Mouse (Mus musculus) stomach, embryonic 16.5 days (tissue): Measurements from ENCODE around the gene Hypk. TPM values are rescaled to one million over a fixed set of nuclear protein-coding genes. Genes with fewer than 3 reads are reported as not detected.

Experiments used
- ATAC-seq: fragments of 200-750 bp; cut with Nextera tagmentation; 2 replicates; pipeline ENCODE4 v1.8.0; 2017; ENCODE audit warnings: moderate number of reproducible peaks, moderate TSS enrichment; ENCODE audit not compliant: insufficient read depth, low FRiP score
- H3K27ac ChIP-seq: fragments of 300-500 bp; sonication (generic); 2 replicates; pipeline ENCODE4 v1.5.1; 2014; ENCODE audit warnings: low read length
- H3K27me3 ChIP-seq: fragments of 300-500 bp; sonication (generic); 2 replicates; pipeline ENCODE4 v1.6.1; 2014; ENCODE audit warnings: low read length, control low read depth, mixed read lengths; ENCODE audit not compliant: control insufficient read depth, insufficient read depth
- H3K36me3 ChIP-seq: fragments of 300-500 bp; sonication (generic); 2 replicates; pipeline ENCODE4 v1.6.1; 2014; ENCODE audit warnings: low read length; ENCODE audit not compliant: control insufficient read depth, insufficient read depth
- H3K4me1 ChIP-seq: fragments of 300-500 bp; sonication (generic); 2 replicates; pipeline ENCODE4 v1.6.1; 2014; ENCODE audit warnings: low read length, control low read depth, mixed read lengths; ENCODE audit not compliant: control insufficient read depth, insufficient read depth
- H3K4me2 ChIP-seq: fragments of 300-500 bp; sonication (generic); 2 replicates; pipeline ENCODE4 v1.6.1; 2014; ENCODE audit warnings: low read depth, low read length, mixed read lengths
- H3K4me3 ChIP-seq: fragments of 300-500 bp; sonication (generic); replicated peaks from 2 replicates; pipeline ENCODE4 v1.5.1; 2014; ENCODE audit warnings: mild to moderate bottlenecking, low read length
- H3K9ac ChIP-seq: fragments of 300-500 bp; sonication (generic); 2 replicates; pipeline ENCODE4 v1.6.1; 2014; ENCODE audit warnings: low read length
- H3K9me3 ChIP-seq: fragments of 300-500 bp; sonication (generic); replicated peaks from 2 replicates; pipeline ENCODE4 v1.6.1; 2016; ENCODE audit warnings: low read length, control low read depth; ENCODE audit not compliant: control insufficient read depth
- WGBS: fragments of 180-500 bp; shearing (Covaris S2); extraction: QIAGEN DNeasy Blood & Tissue Kit; methylation state at CpG from one replicate; pipeline ENCODE4 v1.1.7; 2014; 5-methylcytosine and 5-hydroxymethylcytosine counted together
- polyA plus RNA-seq: library from polyadenylated mRNA; unstranded; fragments of >200 nt; fragmentation: Nextera tagmentation; extraction: Ambion mirVana; gene quantifications from 2 replicates; pipeline ENCODE4 v1.2.1, GENCODE M21; 2015

Hypk gene
- 86.0 and 107 TPM in 2 replicates for polyA plus RNA-seq

DNA sequence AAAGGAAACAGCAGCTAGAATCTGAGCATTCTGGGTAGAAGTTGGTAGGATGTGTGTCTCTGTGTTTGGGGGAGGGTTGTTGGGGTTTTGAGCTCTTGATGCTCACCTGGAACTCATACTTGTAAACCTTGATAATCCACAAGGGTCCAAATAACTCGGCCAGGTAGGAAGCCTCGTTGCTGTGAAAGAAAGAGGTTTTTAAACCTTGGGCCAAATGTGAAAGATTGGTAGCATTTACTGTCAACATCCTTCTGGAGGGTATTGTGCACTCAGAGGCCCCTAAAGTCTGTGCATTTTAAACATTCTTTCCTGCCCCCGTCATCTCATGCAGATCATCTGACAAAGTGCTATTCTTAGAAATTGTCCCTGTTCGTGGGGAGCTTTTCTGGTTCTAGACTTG, at the start of gene Hypk:
Gene Hypk (plus strand): TSS at position 301 of the 400 bp plus-strand sequence.
- no peak within 1 kb of the TSS for H3K4me3 ChIP-seq
- H3K4me1 ChIP-seq: peaks cover 32% of the 10 kb centered on the region
- H3K4me2 ChIP-seq: no peak within 1 kb of the TSS
- H3K27ac ChIP-seq: no peak within 1 kb of the TSS
- no peak for ATAC-seq
- no peaks in the 10 kb centered on the region for H3K9me3 ChIP-seq
- 65% methylated on average over 4 of the region's 4 CpGs for WGBS
- H3K9ac ChIP-seq: 0 out of 2 replicates have a peak within 1 kb of the TSS, but pooled peaks have one; percentile 22
- no peaks in the 10 kb centered on the region for H3K36me3 ChIP-seq
- H3K27me3 ChIP-seq: no peaks in the 10 kb centered on the region

DNA sequence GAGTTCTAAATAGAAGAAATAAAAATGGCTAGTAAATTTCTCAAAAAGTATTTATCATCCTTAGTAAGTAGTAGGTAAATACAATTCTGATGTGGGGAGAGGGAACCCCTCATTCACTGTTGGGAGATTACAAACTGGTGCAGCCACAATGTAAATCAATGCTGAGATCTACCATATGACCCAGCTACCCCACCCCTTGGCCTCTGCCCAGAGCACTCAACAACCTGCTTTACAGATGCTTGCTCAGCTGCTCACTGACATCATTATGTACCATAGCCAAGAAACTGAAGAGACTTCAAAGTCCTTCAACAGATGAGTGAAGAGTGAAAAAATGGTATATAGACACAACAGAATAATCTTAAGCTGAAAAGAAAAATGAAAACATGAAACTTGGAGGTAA, 49.8 kb upstream of the Hypk start:
- H3K4me1 ChIP-seq: no peaks in the 10 kb centered on the region
- H3K27ac ChIP-seq: no peak overlapping the region
- H3K4me3 ChIP-seq: no peak overlapping the region
- H3K27me3 ChIP-seq: no peaks in the 10 kb centered on the region
- H3K4me2 ChIP-seq: no peak overlapping the region
- no peaks in the 10 kb centered on the region for H3K36me3 ChIP-seq
- no peak overlapping the region for H3K9ac ChIP-seq
- ATAC-seq: no peak
- no peaks in the 10 kb centered on the region for H3K9me3 ChIP-seq

DNA sequence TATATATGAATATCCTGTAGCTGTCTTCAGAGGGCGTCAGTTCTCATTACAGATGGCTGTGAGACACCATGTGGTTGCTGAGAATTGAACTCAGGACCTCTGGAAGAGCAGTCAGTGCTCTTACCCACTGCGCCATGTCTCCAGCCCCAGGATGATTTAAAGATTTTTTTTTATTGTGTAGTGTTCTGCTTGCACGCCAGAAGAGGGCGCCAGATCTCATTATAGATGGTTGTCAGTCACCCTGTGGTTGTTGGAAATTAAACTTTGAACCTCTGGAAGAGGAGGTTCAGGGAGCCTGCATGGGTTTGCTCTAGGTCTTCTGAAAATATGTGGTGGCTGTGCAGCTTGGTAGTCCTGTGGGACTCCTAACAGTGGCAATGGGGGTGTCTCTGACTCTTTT, 44.9 kb upstream of the Hypk start:
- WGBS: 37% methylated on average over 4 of the region's 4 CpGs
- no peak overlapping the region for H3K4me3 ChIP-seq

DNA sequence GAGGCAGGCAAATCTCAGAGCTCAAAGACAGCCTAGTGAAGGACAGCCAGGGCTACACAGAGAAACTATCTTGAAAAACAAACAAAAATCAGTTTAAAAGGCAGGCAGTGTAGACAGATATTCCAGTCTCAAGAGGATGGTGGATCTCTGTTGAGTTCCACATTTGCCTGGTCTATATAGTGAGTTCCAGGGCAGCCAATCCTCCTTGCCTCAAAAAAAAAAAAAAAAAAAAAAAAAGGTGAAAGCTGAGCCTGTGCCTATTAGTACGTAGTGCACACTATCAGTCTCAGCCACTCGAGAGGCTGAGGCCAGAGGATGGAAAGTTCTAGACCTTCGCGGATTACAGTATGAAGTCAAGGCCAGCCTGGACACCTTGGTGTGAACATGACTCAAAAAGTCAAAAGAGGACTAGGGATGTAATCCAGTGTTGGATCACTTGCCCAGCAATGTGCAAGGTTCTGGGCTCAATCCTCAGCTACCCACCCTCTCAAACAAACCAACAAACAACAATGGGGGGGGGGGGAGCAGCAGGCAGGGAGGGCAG, 40.2 kb upstream of the Hypk start:
- H3K27me3 ChIP-seq: no peaks in the 10 kb centered on the region
- peaks cover 19% of the 10 kb centered on the region for H3K4me1 ChIP-seq
- H3K4me2 ChIP-seq: peak overlapping the region; percentile 80
- peak overlapping the region; percentile 100 for H3K4me3 ChIP-seq
- no peaks in the 10 kb centered on the region for H3K9me3 ChIP-seq
- 0 out of 2 replicates have a peak, but pooled peaks have one; percentile 1 for ATAC-seq
- whole genome bisulfite sequencing: 8% methylated on average over 4 of the region's 4 CpGs
- H3K27ac ChIP-seq: peak overlapping the region; percentile 96
- peak overlapping the region; percentile 99 for H3K9ac ChIP-seq
- no peaks in the 10 kb centered on the region for H3K36me3 ChIP-seq

More for the DNA sequence above, 44.9 kb upstream of the Hypk start:
- no peaks in the 10 kb centered on the region for H3K36me3 ChIP-seq
- no peaks in the 10 kb centered on the region for H3K9me3 ChIP-seq
- H3K4me2 ChIP-seq: no peak overlapping the region
- H3K4me1 ChIP-seq: no peaks in the 10 kb centered on the region
- H3K27me3 ChIP-seq: no peaks in the 10 kb centered on the region
- no peak overlapping the region for H3K9ac ChIP-seq
- no peak overlapping the region for H3K27ac ChIP-seq
- ATAC-seq: no peak

DNA sequence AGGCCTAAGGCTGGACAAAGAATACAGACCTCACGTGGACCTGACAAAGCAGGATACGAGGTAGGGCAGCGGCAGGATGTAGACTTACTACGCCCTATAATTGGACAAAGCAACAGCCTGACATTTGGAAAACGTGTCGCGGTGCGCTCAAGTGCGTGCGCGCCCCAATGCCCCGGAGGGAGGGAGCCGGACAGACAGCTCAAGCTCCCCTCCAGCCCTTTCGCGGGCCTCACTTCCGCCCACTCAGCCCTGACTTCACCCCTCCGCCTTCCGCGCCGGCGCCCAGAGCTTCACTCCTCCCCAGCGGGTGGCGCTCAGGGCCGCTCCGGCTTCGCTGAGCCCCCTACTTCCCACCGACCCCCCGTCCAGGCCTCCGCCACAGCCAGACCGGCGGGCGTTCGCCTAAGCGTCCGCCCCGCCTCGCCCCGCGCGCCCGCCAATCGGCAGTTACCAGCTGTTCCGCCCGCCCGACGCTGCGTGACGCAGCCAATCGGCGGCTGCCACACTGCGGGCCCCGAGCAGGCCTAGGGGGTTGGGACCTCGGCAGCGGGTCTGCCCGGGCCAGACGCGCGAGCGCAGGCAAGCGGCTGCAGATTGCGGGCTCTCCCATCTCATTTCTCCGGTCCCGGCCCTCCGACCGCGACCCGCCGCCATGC, 39.6 kb upstream of the Hypk start, which contains the start of the genes Pdia3 and Catsper2:
Gene Pdia3 (plus strand): TSS at position 389 of the 656 bp plus-strand sequence.
Gene Catsper2 (minus strand): TSS at position 406 of the 656 bp plus-strand sequence.
- under 1% methylated on average over 61 of the region's 68 CpGs for WGBS
- peaks cover 21% of the 10 kb centered on the region for H3K4me1 ChIP-seq
- peak; percentile 98 for ATAC-seq

DNA sequence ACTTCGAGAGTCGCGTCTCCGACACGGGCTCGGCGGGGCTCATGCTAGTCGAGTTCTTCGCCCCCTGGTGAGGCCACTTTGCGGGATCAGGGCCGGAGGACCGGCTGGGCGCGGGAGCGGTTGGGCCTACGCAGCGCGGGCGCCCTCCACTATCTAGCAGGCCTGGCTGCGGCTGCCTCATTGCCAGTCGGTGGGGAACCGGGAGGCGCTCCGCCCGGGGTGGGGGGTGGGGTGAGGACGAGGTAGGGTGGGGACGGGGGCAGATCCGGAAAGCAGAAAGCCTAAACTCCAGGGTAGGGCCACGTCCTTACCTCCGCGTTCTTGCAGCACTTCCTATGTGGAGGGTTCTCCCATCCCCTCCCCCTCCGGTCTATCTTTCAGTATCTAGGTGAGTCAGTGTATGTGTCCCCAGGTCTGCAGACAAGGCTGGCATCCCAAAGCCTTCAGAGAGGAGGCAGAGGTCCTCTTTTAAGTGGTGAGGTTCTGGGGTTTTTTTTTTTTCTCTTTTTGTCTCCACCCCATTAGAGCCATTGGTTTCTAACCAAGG, 38.9 kb upstream of the Hypk start:
- peak; percentile 25; the same call in 1 of the 2 replicates for ATAC-seq
- H3K4me2 ChIP-seq: peak overlapping the region; percentile 78
- peak overlapping the region; percentile 100 for H3K4me3 ChIP-seq
- no peaks in the 10 kb centered on the region for H3K9me3 ChIP-seq
- WGBS: under 1% methylated on average over 32 of the region's 32 CpGs
- H3K36me3 ChIP-seq: peaks cover 4% of the 10 kb centered on the region
- H3K27ac ChIP-seq: peak overlapping the region; percentile 99
- peak overlapping the region; percentile 99 for H3K9ac ChIP-seq
- H3K4me1 ChIP-seq: peaks cover 27% of the 10 kb centered on the region
- no peaks in the 10 kb centered on the region for H3K27me3 ChIP-seq

More for the DNA sequence above, 39.6 kb upstream of the Hypk start, which contains the start of the genes Pdia3 and Catsper2:
- Histone ChIP-seq H3K27me3 (no peaks in the 10 kb centered on the region), H3K36me3 (no peaks in the 10 kb centered on the region; the same call in none of the 2 replicates), H3K4me3 (peak within 1 kb of the TSS; percentile 100), H3K4me2 (peak within 1 kb of the TSS; percentile 80), H3K27ac (peak within 1 kb of the TSS; percentile 99), H3K9ac (peak within 1 kb of the TSS; percentile 99), H3K9me3 (no peaks in the 10 kb centered on the region)

DNA sequence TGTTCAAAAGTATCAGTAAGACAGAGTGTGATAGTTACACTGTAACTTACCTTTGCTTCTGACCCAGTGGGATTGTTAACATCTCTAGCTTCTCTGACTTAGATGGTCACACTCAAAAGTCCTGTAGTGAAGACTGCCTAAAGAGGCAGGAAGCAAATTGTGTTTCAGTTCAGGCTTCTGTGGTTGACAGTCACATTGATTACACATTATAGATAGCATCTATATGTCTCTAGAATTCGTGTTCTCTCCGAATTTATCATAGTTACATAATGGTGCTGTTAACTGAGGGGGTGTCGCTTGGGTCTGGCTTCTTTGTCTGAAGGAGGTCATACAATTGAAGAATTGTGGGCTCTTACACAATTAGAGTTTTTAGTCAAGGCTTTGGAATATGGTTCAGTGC, 38.0 kb upstream of the Hypk start:
- WGBS: 30% methylated on average over 3 of the region's 3 CpGs
- peak overlapping the region; percentile 60; the same call in 1 of the 2 replicates for H3K9ac ChIP-seq
- H3K4me2 ChIP-seq: peak overlapping the region; percentile 78
- H3K36me3 ChIP-seq: peaks cover 4% of the 10 kb centered on the region
- ATAC-seq: no peak
- H3K4me3 ChIP-seq: peak overlapping the region; percentile 100
- no peak overlapping the region for H3K27ac ChIP-seq
- peaks cover 30% of the 10 kb centered on the region for H3K4me1 ChIP-seq
- no peaks in the 10 kb centered on the region for H3K9me3 ChIP-seq
- H3K27me3 ChIP-seq: no peaks in the 10 kb centered on the region

DNA sequence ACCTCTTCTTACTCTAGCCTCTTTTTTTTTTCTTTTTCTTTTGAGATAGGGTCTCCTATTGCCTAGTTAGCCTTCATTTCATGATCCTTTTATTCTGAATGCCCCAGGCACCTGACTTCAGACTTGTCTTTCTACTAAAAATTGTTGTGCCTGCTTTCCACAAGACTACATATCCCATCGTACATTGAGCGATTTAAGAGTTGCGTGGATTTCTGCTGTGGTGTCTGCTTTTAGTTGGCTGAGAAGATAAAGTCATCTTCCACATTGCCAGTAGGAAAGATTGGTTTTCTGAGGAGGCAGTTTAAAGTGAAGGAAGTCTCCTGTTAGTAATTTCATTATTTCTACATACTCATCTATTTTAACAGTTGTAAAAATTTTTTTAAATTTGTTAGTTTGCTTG, 37.5 kb upstream of the Hypk start:
- 67% methylated on average over 3 of the region's 3 CpGs for WGBS
- peak overlapping the region; percentile 78 for H3K4me2 ChIP-seq
- H3K9me3 ChIP-seq: no peaks in the 10 kb centered on the region
- H3K4me3 ChIP-seq: peak overlapping the region; percentile 100
- H3K27ac ChIP-seq: no peak overlapping the region
- H3K9ac ChIP-seq: no peak overlapping the region
- peaks cover 30% of the 10 kb centered on the region for H3K4me1 ChIP-seq
- no peak for ATAC-seq
- H3K36me3 ChIP-seq: peaks cover 4% of the 10 kb centered on the region
- H3K27me3 ChIP-seq: no peaks in the 10 kb centered on the region

DNA sequence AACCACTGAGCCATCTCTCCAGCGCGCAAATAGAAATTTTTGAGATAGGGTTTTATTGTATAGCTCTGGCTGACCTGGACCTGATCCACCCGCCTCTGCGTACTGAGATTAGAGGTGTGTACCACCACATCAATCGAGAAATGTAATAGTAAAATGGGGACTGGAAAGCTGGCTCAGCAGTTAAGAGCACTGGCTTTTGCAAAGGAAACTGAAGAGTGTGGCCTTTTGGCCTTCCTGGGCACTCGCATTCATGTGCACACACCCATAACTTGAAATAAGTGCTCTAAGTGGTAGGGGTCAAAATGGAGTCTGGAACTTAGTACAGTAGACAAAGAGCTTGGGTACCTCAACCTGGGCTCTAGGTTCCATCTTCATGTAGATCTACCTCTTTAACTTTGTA, 36.7 kb upstream of the Hypk start:
- H3K9me3 ChIP-seq: no peaks in the 10 kb centered on the region
- H3K4me1 ChIP-seq: peaks cover 30% of the 10 kb centered on the region
- no peaks in the 10 kb centered on the region for H3K27me3 ChIP-seq
- no peak overlapping the region for H3K4me3 ChIP-seq
- H3K36me3 ChIP-seq: peaks cover 5% of the 10 kb centered on the region
- no peak for ATAC-seq
- H3K9ac ChIP-seq: no peak overlapping the region
- no peak overlapping the region for H3K27ac ChIP-seq
- WGBS: 76% methylated on average over 6 of the region's 6 CpGs
- 0 out of 2 replicates have a peak overlapping the region, but pooled peaks have one; percentile 7 for H3K4me2 ChIP-seq
